Mouse (Mus musculus) testis, adult 2 months (tissue): Measurements from ENCODE around the gene Cdk13. TPM values are rescaled to one million over a fixed set of nuclear protein-coding genes. Genes with fewer than 3 reads are reported as not detected.

Experiments
- H3K27ac ChIP-seq: fragments of 200-500 bp; 2 replicates; pipeline ENCODE4 v1.5.1; 2012; ENCODE audit warnings: low read depth, low read length; ENCODE audit not compliant: control insufficient read depth, insufficient read depth
- H3K27me3 ChIP-seq: fragments of 200-500 bp; 2 replicates; pipeline ENCODE4 v1.6.1; 2012; ENCODE audit warnings: mild to moderate bottlenecking, low read length, moderate library complexity; ENCODE audit not compliant: control insufficient read depth, insufficient read depth
- H3K36me3 ChIP-seq: fragments of 200-500 bp; 2 replicates; pipeline ENCODE4 v1.6.1; 2012; ENCODE audit warnings: mild to moderate bottlenecking, low read length; ENCODE audit not compliant: control insufficient read depth, insufficient read depth
- H3K4me1 ChIP-seq: fragments of 200-500 bp; 2 replicates; pipeline ENCODE4 v1.6.1; 2012; ENCODE audit warnings: low read length; ENCODE audit not compliant: control insufficient read depth, insufficient read depth
- H3K4me3 ChIP-seq: fragments of 200-500 bp; 2 replicates; pipeline ENCODE4 v1.5.1; 2012; ENCODE audit warnings: low read depth, mild to moderate bottlenecking, low read length, moderate library complexity, mixed read lengths; ENCODE audit not compliant: control insufficient read depth
- CTCF ChIP-seq: fragments of 200-500 bp; IDR thresholded peaks from 2 replicates; pipeline ENCODE4 v1.5.1; 2012; ENCODE audit warnings: low read depth, mild to moderate bottlenecking, inconsistent platforms, low read length, moderate library complexity; ENCODE audit not compliant: control insufficient read depth, insufficient read depth, insufficient replicate concordance
- POLR2A ChIP-seq: fragments of 200-500 bp; IDR thresholded peaks from 2 replicates; pipeline ENCODE4 v1.6.1; 2012; ENCODE audit warnings: low read depth, mild to moderate bottlenecking, inconsistent platforms, low read length, moderate library complexity; ENCODE audit not compliant: control insufficient read depth
- polyA plus RNA-seq: library from polyadenylated mRNA; depleted of rRNA; stranded (reverse); fragments of >200 nt; gene quantifications from 2 replicates; pipeline ENCODE4 v1.2.3, GENCODE M21; 2012

Cdk13 gene
- polyA plus RNA-seq, 1 experiment = 26.3 TPM

DNA sequence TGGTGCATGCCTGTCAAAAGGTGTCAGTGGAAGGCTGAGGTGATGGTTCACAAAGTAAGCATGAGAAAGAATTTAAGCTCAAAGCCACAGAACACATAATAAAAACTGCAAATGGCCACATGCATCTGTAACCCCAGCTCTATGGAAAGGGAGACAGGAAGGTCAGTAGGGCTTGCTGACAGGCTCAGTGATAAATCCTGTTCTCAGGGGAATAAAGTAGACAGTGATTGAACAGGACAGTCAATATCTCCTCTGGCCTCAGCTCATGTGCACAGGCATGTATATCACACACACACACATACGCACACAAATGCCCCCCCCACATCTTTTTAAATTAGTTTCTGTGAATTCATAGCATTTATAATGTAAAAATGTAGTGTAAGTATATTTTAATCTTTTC, 42.5 kb downstream of the Cdk13 start:
- Histone ChIP-seq H3K27me3 (no peaks in the 10 kb centered on the region), H3K27ac (no peak overlapping the region), H3K4me1 (no peaks in the 10 kb centered on the region), H3K36me3 (no peaks in the 10 kb centered on the region), H3K4me3 (no peak overlapping the region)
- no peak for TF ChIP-seq POLR2A

DNA sequence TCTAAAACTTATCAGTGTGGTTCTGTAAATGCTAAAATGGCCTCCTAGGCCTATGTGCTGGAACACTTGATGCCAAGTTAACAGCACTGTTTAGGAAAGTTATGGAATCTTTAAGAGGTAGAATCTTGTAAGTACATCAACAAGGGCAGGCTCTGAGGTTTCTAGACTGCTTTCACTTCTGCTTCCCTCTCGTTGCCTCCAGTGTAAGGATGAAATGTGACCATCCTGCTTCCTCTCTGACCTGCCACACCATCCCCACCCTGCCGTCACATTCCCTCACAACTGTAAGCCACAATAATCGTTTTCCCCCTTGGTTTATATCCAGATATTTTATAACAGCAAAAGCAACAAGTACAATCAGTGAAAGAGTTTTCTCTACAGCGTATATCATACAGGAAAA, 49.9 kb downstream of the Cdk13 start:
- H3K27ac ChIP-seq = no peak overlapping the region
- H3K36me3 ChIP-seq = no peaks in the 10 kb centered on the region
- TF ChIP-seq POLR2A (no peak), CTCF (no peak)
- H3K27me3 ChIP-seq = no peaks in the 10 kb centered on the region
- H3K4me3 ChIP-seq = no peak overlapping the region
- no peaks in the 10 kb centered on the region for H3K4me1 ChIP-seq

DNA sequence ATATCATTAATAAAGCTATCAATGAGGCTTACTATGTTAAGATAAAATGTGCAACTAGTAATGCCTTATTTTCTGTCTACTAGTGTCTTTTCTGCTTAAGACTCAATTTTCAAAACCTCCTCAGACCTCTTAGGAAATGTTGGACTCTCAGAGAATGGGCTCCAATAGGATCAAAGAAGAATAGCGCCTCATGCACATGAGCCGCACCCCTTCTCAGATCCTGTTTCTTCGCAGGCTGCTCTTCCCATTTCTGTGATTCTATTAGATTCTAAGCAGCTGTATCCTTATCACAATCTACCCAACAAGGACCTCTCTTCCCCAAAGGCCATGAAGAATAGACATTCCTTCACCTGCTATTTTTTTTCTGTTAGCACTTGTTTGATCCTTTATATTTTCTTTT, 76.1 kb downstream of the Cdk13 start:
- H3K27ac ChIP-seq = no peak overlapping the region
- TF ChIP-seq POLR2A (no peak), CTCF (no peak)
- H3K4me1 ChIP-seq = no peaks in the 10 kb centered on the region
- H3K4me3 ChIP-seq = no peak overlapping the region
- H3K36me3 ChIP-seq = no peaks in the 10 kb centered on the region
- no peaks in the 10 kb centered on the region for H3K27me3 ChIP-seq

DNA sequence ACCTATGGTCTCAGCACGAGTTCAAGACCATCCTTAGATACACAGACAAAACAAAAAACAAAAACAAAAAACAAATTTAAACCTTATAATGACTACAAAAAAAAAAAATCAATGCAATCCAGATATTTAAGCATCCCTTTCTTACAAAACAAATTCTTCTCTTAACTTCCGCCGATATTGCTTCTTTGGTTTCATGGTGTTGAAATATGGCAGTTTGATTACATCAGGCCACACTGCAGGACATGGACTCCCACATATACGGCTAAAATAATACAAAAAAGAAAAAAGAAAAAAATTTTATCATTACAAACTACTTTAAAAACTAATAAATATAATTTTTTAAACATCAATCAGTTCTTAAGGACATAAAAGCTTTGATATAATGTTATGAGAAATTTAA, 77.0 kb downstream of the Cdk13 start:
- Histone ChIP-seq H3K27me3 (no peaks in the 10 kb centered on the region), H3K27ac (no peak overlapping the region), H3K36me3 (no peaks in the 10 kb centered on the region), H3K4me1 (no peaks in the 10 kb centered on the region), H3K4me3 (no peak overlapping the region)
- no peak for TF ChIP-seq POLR2A
- TF ChIP-seq CTCF = no peak

DNA sequence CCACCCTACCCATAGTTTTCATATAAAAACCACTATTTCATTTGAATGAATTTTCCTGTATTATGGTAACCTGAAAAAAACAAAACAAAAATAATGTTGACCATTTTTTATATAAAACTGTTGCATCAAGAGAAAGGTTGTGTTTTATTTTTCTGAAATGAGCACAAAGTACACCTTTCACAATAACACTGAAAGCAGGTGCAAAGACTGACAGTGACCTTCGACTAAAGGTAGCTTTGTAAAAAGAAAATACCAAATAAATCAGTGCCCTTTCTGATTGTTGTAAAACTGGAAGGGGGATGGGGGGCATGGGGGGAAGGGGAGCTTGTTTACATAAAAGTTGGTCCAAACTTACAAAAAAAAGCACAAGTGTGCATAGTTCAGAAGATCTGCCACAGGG, 87.5 kb downstream of the Cdk13 start:
- Histone ChIP-seq H3K36me3 (no peaks in the 10 kb centered on the region; the same call in 1 of the 2 replicates), H3K27me3 (no peaks in the 10 kb centered on the region), H3K4me1 (no peaks in the 10 kb centered on the region), H3K27ac (no peak overlapping the region), H3K4me3 (no peak overlapping the region)
- TF ChIP-seq CTCF (no peak), POLR2A (no peak)

DNA sequence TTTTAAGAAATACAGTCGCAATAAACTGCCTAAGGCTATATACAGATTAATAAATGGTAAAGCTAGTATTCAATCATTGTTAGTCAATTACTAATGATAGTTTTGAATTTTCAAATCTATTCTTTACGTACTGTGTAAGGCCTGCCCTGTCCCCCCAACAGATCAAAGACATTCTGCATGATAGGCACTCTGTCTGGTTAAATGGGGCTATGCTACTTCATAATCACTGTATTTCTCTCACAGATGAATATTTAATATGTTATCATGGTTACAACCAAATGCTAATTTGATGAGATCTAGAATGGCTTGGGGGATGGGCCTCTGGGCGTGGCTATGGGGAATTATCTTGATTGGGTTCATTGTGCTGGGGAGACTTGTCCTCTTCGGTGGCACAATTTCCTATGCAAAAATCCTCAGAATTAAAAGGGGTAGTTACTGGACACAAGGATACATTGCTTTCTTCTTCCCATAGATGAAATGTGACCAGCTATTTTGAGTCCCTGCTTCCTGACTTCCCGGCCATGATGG, 96.0 kb downstream of the Cdk13 start:
- no peak overlapping the region for H3K27ac ChIP-seq
- H3K4me1 ChIP-seq = no peaks in the 10 kb centered on the region
- H3K27me3 ChIP-seq = no peaks in the 10 kb centered on the region
- no peaks in the 10 kb centered on the region for H3K36me3 ChIP-seq
- no peak overlapping the region for H3K4me3 ChIP-seq
- no peak for TF ChIP-seq CTCF
- TF ChIP-seq POLR2A = no peak

DNA sequence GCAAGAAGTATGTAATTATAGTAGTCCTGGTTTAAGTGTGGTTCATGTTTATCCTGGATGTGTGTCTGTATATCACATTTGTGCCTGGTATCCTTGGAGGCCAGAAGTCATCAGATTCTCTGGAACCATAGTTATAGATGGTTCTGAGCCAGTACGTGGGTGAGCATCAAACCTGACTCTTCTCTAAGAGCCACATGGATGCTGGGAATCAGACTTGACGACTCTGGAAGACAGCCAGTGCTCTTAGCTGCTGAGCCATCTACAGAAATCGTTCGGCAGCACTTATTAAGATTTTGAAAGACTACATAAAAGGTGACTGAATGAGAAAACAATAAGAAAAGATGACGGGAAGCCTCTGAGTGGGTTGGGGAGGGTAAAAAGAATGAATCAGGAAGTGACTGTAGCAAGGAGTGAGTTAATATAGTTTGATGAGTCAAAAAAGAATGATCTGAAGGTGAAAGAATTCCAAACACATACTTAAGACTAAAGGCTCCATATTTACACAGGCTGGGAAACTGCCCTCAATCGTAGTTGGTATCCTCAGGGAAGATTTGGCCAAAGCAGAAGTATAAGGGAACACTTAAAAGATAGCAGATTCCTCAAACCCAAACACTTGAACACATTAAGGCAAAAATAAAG, 99.6 kb downstream of the Cdk13 start:
- no peaks in the 10 kb centered on the region for H3K36me3 ChIP-seq
- H3K27me3 ChIP-seq = no peaks in the 10 kb centered on the region
- TF ChIP-seq POLR2A = no peak
- TF ChIP-seq CTCF = no peak
- no peaks in the 10 kb centered on the region for H3K4me1 ChIP-seq
- no peak overlapping the region for H3K4me3 ChIP-seq
- no peak overlapping the region for H3K27ac ChIP-seq
